Mouse (Mus musculus) CH12.LX (cell line): ENCODE results near the gene Pced1b. TPM values are rescaled to one million over a fixed set of nuclear protein-coding genes. Genes with fewer than 3 reads are reported as not detected.

Experiments used
- DNase-seq: peaks from one replicate; pipeline ENCODE4 v3.0.0-alpha.2; 2013; ENCODE audit errors: extremely low read depth
- H3K27ac ChIP-seq: 2 replicates; pipeline ENCODE4 v1.5.1; 2012; ENCODE audit warnings: low read depth, mild to moderate bottlenecking, control low read depth, moderate library complexity; ENCODE audit not compliant: insufficient read depth
- H3K27me3 ChIP-seq: replicated peaks from 2 replicates; pipeline ENCODE3; 2012; ENCODE audit warnings: inconsistent platforms
- H3K36me3 ChIP-seq, 2 experiments: replicated peaks in 1 of 2; 2 replicates each; pipeline versions ENCODE3 to v1.6.1; 2012; ENCODE audit warnings: inconsistent platforms in 1 of 2, low read length in 1 of 2, mild to moderate bottlenecking in 1 of 2, mixed read lengths in 1 of 2, moderate library complexity in 1 of 2; ENCODE audit not compliant: control insufficient read depth in 1 of 2, insufficient read depth in 1 of 2
- H3K4me1 ChIP-seq, 2 experiments: 2 replicates each; pipeline ENCODE4 v1.6.1; 2012; ENCODE audit warnings: inconsistent platforms in 1 of 2, moderate library complexity in 1 of 2; ENCODE audit not compliant: insufficient read depth in 2 of 2, control insufficient read depth in 1 of 2
- H3K4me2 ChIP-seq: 2 replicates; pipeline ENCODE4 v1.6.1; 2012; ENCODE audit warnings: low read depth, mild to moderate bottlenecking, control low read depth; ENCODE audit not compliant: poor library complexity, insufficient read depth, severe bottlenecking
- H3K4me3 ChIP-seq, 3 experiments: fragments of 150-350 bp in 1 of 3; sonication (generic) in 1 of 3; replicated peaks in 1 of 3; 2 replicates each; pipeline versions ENCODE3 to v1.5.1; 2011 to 2012; ENCODE audit warnings: low read depth in 2 of 3, low read length in 2 of 3, mild to moderate bottlenecking in 2 of 3, moderate library complexity in 2 of 3, control low read depth in 1 of 3, improper control_type of control experiment in 1 of 3, inconsistent platforms in 1 of 3, mixed read lengths in 1 of 3; ENCODE audit not compliant: poor library complexity in 1 of 3
- H3K79me2 ChIP-seq: replicated peaks from 2 replicates; pipeline ENCODE4 v1.6.1; 2012; ENCODE audit warnings: mild to moderate bottlenecking, moderate library complexity; ENCODE audit not compliant: control insufficient read depth, poor library complexity, insufficient read depth, severe bottlenecking; ENCODE audit errors: extremely low read depth
- H3K9ac ChIP-seq: 2 replicates; pipeline ENCODE4 v1.6.1; 2012; ENCODE audit warnings: low read depth, mild to moderate bottlenecking, control low read depth, moderate library complexity; ENCODE audit not compliant: insufficient read depth
- H3K9me3 ChIP-seq: replicated peaks from 2 replicates; pipeline ENCODE3; 2012; ENCODE audit warnings: low read length, inconsistent platforms, mixed read lengths
- BHLHE40 ChIP-seq: IDR thresholded peaks from 2 replicates; pipeline ENCODE4 v1.6.1; 2011; ENCODE audit warnings: mild to moderate bottlenecking, low read depth, low read length, improper control_type of control experiment
- CHD1 ChIP-seq: IDR thresholded peaks from 2 replicates; pipeline ENCODE4 v1.6.1; 2012; ENCODE audit warnings: low read depth, low read length, improper control_type of control experiment, inconsistent platforms
- CHD2 ChIP-seq: IDR thresholded peaks from 2 replicates; pipeline ENCODE4 v1.6.1; 2011; ENCODE audit warnings: low read length, improper control_type of control experiment
- E2F4 ChIP-seq: IDR thresholded peaks from 2 replicates; pipeline ENCODE4 v1.6.1; 2011; ENCODE audit warnings: low read depth, low read length, improper control_type of control experiment; ENCODE audit not compliant: insufficient replicate concordance
- EP300 ChIP-seq: IDR thresholded peaks from 2 replicates; pipeline ENCODE4 v1.6.1; 2011; ENCODE audit warnings: low read length, improper control_type of control experiment
- GABPA ChIP-seq: IDR thresholded peaks from 2 replicates; pipeline ENCODE4 v1.6.1; 2012; ENCODE audit warnings: low read depth, low read length, improper control_type of control experiment, inconsistent platforms; ENCODE audit not compliant: insufficient replicate concordance
- HCFC1 ChIP-seq: IDR thresholded peaks from 2 replicates; pipeline ENCODE4 v1.6.1; 2012; ENCODE audit warnings: low read depth, mild to moderate bottlenecking, inconsistent platforms, low read length, improper control_type of control experiment
- IRF4 ChIP-seq: IDR thresholded peaks from 2 replicates; pipeline ENCODE4 v1.6.1; 2014; ENCODE audit warnings: low read depth, mild to moderate bottlenecking, inconsistent platforms, low read length, improper control_type of control experiment
- KAT2A ChIP-seq: IDR thresholded peaks from 2 replicates; pipeline ENCODE4 v1.6.1; 2012; ENCODE audit warnings: low read length, improper control_type of control experiment, inconsistent platforms; ENCODE audit not compliant: insufficient replicate concordance
- MXI1 ChIP-seq: IDR thresholded peaks from 2 replicates; pipeline ENCODE4 v1.6.1; 2011; ENCODE audit warnings: mild to moderate bottlenecking, low read depth, low read length, improper control_type of control experiment
- NELFE ChIP-seq: IDR thresholded peaks from 2 replicates; pipeline ENCODE4 v1.6.1; 2011; ENCODE audit warnings: low read depth, low read length, improper control_type of control experiment
- NRF1 ChIP-seq: IDR thresholded peaks from 2 replicates; pipeline ENCODE4 v1.6.1; 2014; ENCODE audit warnings: low read depth, mild to moderate bottlenecking, inconsistent platforms, low read length, improper control_type of control experiment, moderate library complexity
- POLR2AphosphoS2 ChIP-seq: IDR thresholded peaks from 2 replicates; pipeline ENCODE4 v1.6.1; 2011; ENCODE audit warnings: low read depth, low read length, improper control_type of control experiment
- RCOR1 ChIP-seq: conservative IDR thresholded peaks from 2 replicates; pipeline ENCODE4 v1.6.1; 2012; ENCODE audit warnings: low read depth, mild to moderate bottlenecking, inconsistent platforms, low read length, improper control_type of control experiment
- SIN3A ChIP-seq: IDR thresholded peaks from 2 replicates; pipeline ENCODE4 v1.6.1; 2012; ENCODE audit warnings: low read length, improper control_type of control experiment, inconsistent platforms
- TBP ChIP-seq: conservative IDR thresholded peaks from 2 replicates; pipeline ENCODE4 v1.6.1; 2011; ENCODE audit warnings: low read depth, low read length, improper control_type of control experiment
- ZC3H11A ChIP-seq: IDR thresholded peaks from 2 replicates; pipeline ENCODE4 v1.6.1; 2012; ENCODE audit warnings: low read depth, mild to moderate bottlenecking, inconsistent platforms, low read length, improper control_type of control experiment
- ZKSCAN1 ChIP-seq: IDR thresholded peaks from 2 replicates; pipeline ENCODE4 v1.6.1; 2012; ENCODE audit warnings: low read depth, inconsistent platforms, low read length, improper control_type of control experiment, borderline replicate concordance
- ZNF384 ChIP-seq: IDR thresholded peaks from 2 replicates; pipeline ENCODE4 v1.6.1; 2012; ENCODE audit warnings: low read depth, low read length, improper control_type of control experiment, inconsistent platforms
- dilution Hi-C: fragments of 300-500 bp; cut with MboI; formaldehyde crosslinking; loops from 2 replicates; pipeline ENCODE4 v1.14.3; 2020; ENCODE audit warnings: low sequenced_read_pairs; ENCODE audit not compliant: extremely low pct_unique_long_range_greater_than_20kb, extremely low pct_ligation_motif_present
- in situ Hi-C: fragments of 300-500 bp; cut with MboI; formaldehyde crosslinking; loops from 3 replicates; pipeline ENCODE4 v1.14.3; 2019; ENCODE audit warnings: low sequenced_read_pairs, low pct_ligation_motif_present, low pct_unique_long_range_greater_than_20kb, mixed read lengths
- polyA plus RNA-seq: library from polyadenylated mRNA; unstranded; fragments of >175 nt; gene quantifications from 2 replicates; pipeline ENCODE4 v1.2.1, GENCODE M21; 2012; ENCODE audit warnings: low read depth; ENCODE audit not compliant: insufficient read length
- total RNA-seq, 2 experiments: library from RNA; depleted of rRNA; stranded (reverse); fragments of 300-350 nt in 1 of 2; fragments of >200 nt in 1 of 2; gene quantifications; 2 replicates each; pipeline ENCODE4 v1.2.3; 2012 to 2014

Pced1b gene
- total and polyA plus RNA-seq, 3 experiments, result 12.3 to 44.2 (median 21.1) TPM

GRCm38 (mm10) chr15:97256411-97256810 lies 9.5 kb downstream of the Pced1b start:
- no peaks in the 10 kb centered on the region; the same call in 1 of the 2 replicates for H3K79me2 ChIP-seq
- H3K27me3 ChIP-seq, result no peaks in the 10 kb centered on the region
- in situ Hi-C loops, result loop anchor here (10.0 kb wide), 1 partner anchor 208 kb away; no protein-coding TSS in a partner anchor
- H3K9me3 ChIP-seq, result no peaks in the 10 kb centered on the region
- H3K4me1 ChIP-seq, result peaks cover 36 to 80% of the 10 kb centered on the region in 2 experiments
- DNase-seq, result no peak
- no peak overlapping the region for H3K27ac ChIP-seq
- no peaks in the 10 kb centered on the region for H3K36me3 ChIP-seq
- no peak overlapping the region for H3K9ac ChIP-seq
- no peak overlapping the region for H3K4me2 ChIP-seq
- no peak overlapping the region for H3K4me3 ChIP-seq
- dilution Hi-C loops, result no loop called here
- TF ChIP-seq GABPA (no peak), BHLHE40 (no peak), POLR2AphosphoS2 (no peak), IRF4 (no peak), MXI1 (no peak), HCFC1 (no peak), CHD2 (no peak)

DNA sequence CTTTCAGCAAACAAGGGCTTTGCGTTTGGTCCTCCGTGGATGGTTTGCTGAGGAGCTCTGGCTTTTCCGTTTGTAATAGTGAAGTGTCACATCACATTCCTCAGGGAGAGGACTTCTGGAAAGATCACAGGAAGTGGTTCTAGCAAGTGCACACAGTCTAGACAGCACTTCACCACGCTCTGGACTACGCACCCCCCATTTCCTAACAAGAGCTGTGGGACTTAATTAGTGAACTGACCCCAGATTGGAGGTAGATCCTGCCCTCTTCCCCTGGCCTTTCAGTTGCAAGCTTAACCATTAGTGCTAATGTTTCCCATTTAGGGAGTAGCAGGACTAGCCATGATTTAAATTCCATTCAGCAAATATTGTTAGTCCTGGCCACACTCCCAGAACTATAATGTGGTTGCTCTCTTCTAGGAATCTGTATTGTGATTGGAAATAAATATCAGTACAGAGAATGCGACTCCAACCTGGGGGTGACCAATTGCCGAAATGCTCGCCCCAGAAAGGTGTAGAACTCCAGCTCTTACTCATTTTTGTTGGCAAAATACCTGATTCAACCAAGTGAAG lies 10.4 kb downstream of the Pced1b start:
- in situ Hi-C loops, result loop anchor here (10.0 kb wide), 1 partner anchor 208 kb away; no protein-coding TSS in a partner anchor
- TF ChIP-seq ZNF384 (no peak), POLR2AphosphoS2 (no peak), KAT2A (no peak), HCFC1 (no peak), SIN3A (no peak), RCOR1 (no peak), CHD1 (no peak), NELFE (no peak), EP300 (no peak), ZKSCAN1 (no peak), E2F4 (no peak), ZC3H11A (no peak), NRF1 (no peak), IRF4 (no peak), TBP (no peak)
- TF ChIP-seq, all 38 proteins: peak for 0
- dilution Hi-C loops, result no loop called here

More for the DNA sequence above, 10.4 kb downstream of the Pced1b start:
- H3K27ac ChIP-seq, result no peak overlapping the region
- H3K79me2 ChIP-seq, result no peaks in the 10 kb centered on the region
- peak overlapping the region; percentile 6; the same call in 1 of the 2 replicates for H3K9ac ChIP-seq
- DNase-seq, result no peak
- no peaks in the 10 kb centered on the region for H3K27me3 ChIP-seq
- H3K9me3 ChIP-seq, result no peaks in the 10 kb centered on the region
- H3K4me3 ChIP-seq, result no peak overlapping the region
- peaks cover 30 to 80% of the 10 kb centered on the region in 2 experiments for H3K4me1 ChIP-seq
- H3K36me3 ChIP-seq, result no peaks in the 10 kb centered on the region
- H3K4me2 ChIP-seq, result no peak overlapping the region
